Mouse (Mus musculus): Measurements from ENCODE around the gene Rbms1. TPM values are rescaled to one million over a fixed set of nuclear protein-coding genes. Genes with fewer than 3 reads are reported as not detected.
"Not testable (repeated sequence)": the region's sequence is repeated elsewhere in the genome, so short reads cannot be mapped to it uniquely, and the experiment has no call there.

Rbms1 gene
- polyA plus RNA-seq, 1 experiment from 2014 or later, result 22.1 TPM

GRCm38 (mm10) chr2:60832254-60832653, 130.7 kb downstream of the Rbms1 start:
- no peak overlapping the region for H3K4me2 ChIP-seq (replicated peaks)
- no peak for ATAC-seq (replicated peaks)
- H3K4me3 ChIP-seq, result no peak overlapping the region
- peaks cover 1% of the 10 kb centered on the region; the same call in 1 of the 2 replicates for H3K27me3 ChIP-seq
- no peak overlapping the region for H3K27ac ChIP-seq (replicated peaks)
- peaks cover 6% of the 10 kb centered on the region; the same call in 1 of the 2 replicates for H3K4me1 ChIP-seq
- WGBS, result 48% methylated on average over 8 of the region's 8 CpGs
- H3K9ac ChIP-seq (replicated peaks), result no peak overlapping the region
- H3K36me3 ChIP-seq, result no peaks in the 10 kb centered on the region
- H3K9me3 ChIP-seq, result no peaks in the 10 kb centered on the region

- not testable (repeated sequence) for H3K4me2 ChIP-seq (replicated peaks); H3K4me1 ChIP-seq; H3K27me3 ChIP-seq; ATAC-seq (replicated peaks); H3K9ac ChIP-seq (replicated peaks); H3K27ac ChIP-seq (replicated peaks); H3K36me3 ChIP-seq; H3K4me3 ChIP-seq; H3K9me3 ChIP-seq
- 60% methylated on average over 1 of the region's 1 CpGs for WGBS
Observed at GRCm38 (mm10) chr2:60830464-60830863, 132.5 kb downstream of the Rbms1 start.

- Histone ChIP-seq H3K27ac (replicated peaks) (no peak overlapping the region), H3K27me3 (peaks cover 3% of the 10 kb centered on the region; the same call in 1 of the 2 replicates), H3K9me3 (no peaks in the 10 kb centered on the region), H3K9ac (replicated peaks) (no peak overlapping the region), H3K4me2 (replicated peaks) (no peak overlapping the region), H3K4me3 (no peak overlapping the region), H3K4me1 (peaks cover 6% of the 10 kb centered on the region; the same call in 1 of the 2 replicates), H3K36me3 (no peaks in the 10 kb centered on the region)
- 78% methylated on average over 10 of the region's 10 CpGs for WGBS
- ATAC-seq (replicated peaks), result no peak
Observed at GRCm38 (mm10) chr2:60828908-60829462, 134.0 kb downstream of the Rbms1 start.

GRCm38 (mm10) chr2:60827152-60827428, 135.9 kb downstream of the Rbms1 start:
- peaks cover 3% of the 10 kb centered on the region; the same call in 1 of the 2 replicates for H3K27me3 ChIP-seq
- H3K4me1 ChIP-seq, result no peaks in the 10 kb centered on the region
- H3K9me3 ChIP-seq, result no peaks in the 10 kb centered on the region
- 88% methylated on average over 5 of the region's 5 CpGs for WGBS
- no peak overlapping the region for H3K4me3 ChIP-seq
- H3K36me3 ChIP-seq, result no peaks in the 10 kb centered on the region
- no peak overlapping the region for H3K4me2 ChIP-seq (replicated peaks)
- no peak overlapping the region for H3K27ac ChIP-seq (replicated peaks)
- H3K9ac ChIP-seq (replicated peaks), result no peak overlapping the region
- no peak for ATAC-seq (replicated peaks)

- ATAC-seq (replicated peaks), result no peak
- Histone ChIP-seq H3K27ac (replicated peaks) (no peak overlapping the region), H3K4me2 (replicated peaks) (no peak overlapping the region), H3K36me3 (no peaks in the 10 kb centered on the region), H3K9me3 (no peaks in the 10 kb centered on the region), H3K4me3 (no peak overlapping the region), H3K9ac (replicated peaks) (no peak overlapping the region), H3K27me3 (peaks cover 3% of the 10 kb centered on the region; the same call in 1 of the 2 replicates), H3K4me1 (no peaks in the 10 kb centered on the region)
- 92% methylated on average over 11 of the region's 11 CpGs for WGBS
Observed at GRCm38 (mm10) chr2:60826406-60827151, 136.4 kb downstream of the Rbms1 start.

- H3K4me1 ChIP-seq, result no peaks in the 10 kb centered on the region
- H3K27ac ChIP-seq (replicated peaks), result no peak overlapping the region
- H3K9ac ChIP-seq (replicated peaks), result no peak overlapping the region
- no peak for ATAC-seq (replicated peaks)
- WGBS, result 68% methylated on average over 4 of the region's 4 CpGs
- H3K9me3 ChIP-seq, result no peaks in the 10 kb centered on the region
- H3K4me2 ChIP-seq (replicated peaks), result no peak overlapping the region
- no peak overlapping the region for H3K4me3 ChIP-seq
- H3K36me3 ChIP-seq, result no peaks in the 10 kb centered on the region
- H3K27me3 ChIP-seq, result peaks cover 3% of the 10 kb centered on the region; the same call in 1 of the 2 replicates
Observed at GRCm38 (mm10) chr2:60825690-60826089, 137.3 kb downstream of the Rbms1 start.

GRCm38 (mm10) chr2:60821635-60822034, 141.4 kb downstream of the Rbms1 start:
- Histone ChIP-seq H3K4me1 (no peaks in the 10 kb centered on the region), H3K36me3 (no peaks in the 10 kb centered on the region), H3K4me3 (no peak overlapping the region), H3K4me2 (replicated peaks) (no peak overlapping the region), H3K9ac (replicated peaks) (no peak overlapping the region), H3K9me3 (no peaks in the 10 kb centered on the region), H3K27ac (replicated peaks) (no peak overlapping the region), H3K27me3 (no peaks in the 10 kb centered on the region; the same call in 1 of the 2 replicates)
- WGBS, result 98% methylated on average over 3 of the region's 3 CpGs
- no peak for ATAC-seq (replicated peaks)

GRCm38 (mm10) chr2:60818632-60819031, 144.4 kb downstream of the Rbms1 start:
- no peaks in the 10 kb centered on the region for H3K4me1 ChIP-seq
- no peaks in the 10 kb centered on the region for H3K36me3 ChIP-seq
- H3K27me3 ChIP-seq, result no peaks in the 10 kb centered on the region; the same call in 1 of the 2 replicates
- H3K9me3 ChIP-seq, result no peaks in the 10 kb centered on the region
- 8% methylated on average over 2 of the region's 2 CpGs for WGBS
- H3K4me2 ChIP-seq (replicated peaks), result no peak overlapping the region
- no peak for ATAC-seq (replicated peaks)
- H3K9ac ChIP-seq (replicated peaks), result no peak overlapping the region
- H3K4me3 ChIP-seq, result no peak overlapping the region
- H3K27ac ChIP-seq (replicated peaks), result no peak overlapping the region

- H3K4me2 ChIP-seq (replicated peaks), result no peak overlapping the region
- H3K27ac ChIP-seq (replicated peaks), result no peak overlapping the region
- no peak overlapping the region for H3K9ac ChIP-seq (replicated peaks)
- peaks cover 4% of the 10 kb centered on the region; the same call in 1 of the 2 replicates for H3K27me3 ChIP-seq
- H3K36me3 ChIP-seq, result no peaks in the 10 kb centered on the region
- H3K9me3 ChIP-seq, result no peaks in the 10 kb centered on the region
- no peak for ATAC-seq (replicated peaks)
- no peak overlapping the region for H3K4me3 ChIP-seq
- H3K4me1 ChIP-seq, result no peaks in the 10 kb centered on the region
- 65% methylated on average over 2 of the region's 2 CpGs for WGBS
Observed at GRCm38 (mm10) chr2:60816307-60816706, 146.7 kb downstream of the Rbms1 start.

GRCm38 (mm10) chr2:60814788-60815187, 148.2 kb downstream of the Rbms1 start:
- H3K27ac ChIP-seq (replicated peaks), result no peak overlapping the region

GRCm38 (mm10) chr2:60812949-60813348, 150.0 kb downstream of the Rbms1 start:
- Histone ChIP-seq H3K36me3 (no peaks in the 10 kb centered on the region), H3K27ac (replicated peaks) (no peak overlapping the region), H3K27me3 (peaks cover 13% of the 10 kb centered on the region; the same call in 1 of the 2 replicates), H3K4me3 (no peak overlapping the region), H3K4me2 (replicated peaks) (no peak overlapping the region), H3K9me3 (no peaks in the 10 kb centered on the region), H3K9ac (replicated peaks) (no peak overlapping the region), H3K4me1 (no peaks in the 10 kb centered on the region)
- no peak for ATAC-seq (replicated peaks)
- WGBS, result 75% methylated on average over 12 of the region's 12 CpGs

More at GRCm38 (mm10) chr2:60814788-60815187, 148.2 kb downstream of the Rbms1 start:
- Histone ChIP-seq H3K9ac (replicated peaks) (no peak overlapping the region), H3K4me3 (no peak overlapping the region), H3K4me2 (replicated peaks) (no peak overlapping the region), H3K36me3 (no peaks in the 10 kb centered on the region), H3K27me3 (peaks cover 9% of the 10 kb centered on the region; the same call in 1 of the 2 replicates), H3K9me3 (no peaks in the 10 kb centered on the region), H3K4me1 (no peaks in the 10 kb centered on the region)
- WGBS, result 74% methylated on average over 6 of the region's 6 CpGs
- ATAC-seq (replicated peaks), result no peak

- Histone ChIP-seq H3K9ac (replicated peaks) (no peak overlapping the region), H3K9me3 (no peaks in the 10 kb centered on the region), H3K4me2 (replicated peaks) (no peak overlapping the region), H3K4me1 (no peaks in the 10 kb centered on the region), H3K27me3 (peaks cover 26% of the 10 kb centered on the region), H3K27ac (replicated peaks) (no peak overlapping the region), H3K4me3 (no peak overlapping the region), H3K36me3 (no peaks in the 10 kb centered on the region)
- no peak for ATAC-seq (replicated peaks)
Observed at GRCm38 (mm10) chr2:60810617-60811016, 152.4 kb downstream of the Rbms1 start.
